Mouse (Mus musculus) heart, postnatal 0 days (tissue): Measurements from ENCODE around the gene Ror2. TPM values are rescaled to one million over a fixed set of nuclear protein-coding genes. Genes with fewer than 3 reads are reported as not detected.
A peak's percentile ranks its signal among the peaks of the same experiment; 100 is the strongest.

Source experiments
- ATAC-seq: fragments of 200-750 bp; cut with Nextera tagmentation; 2 replicates; pipeline ENCODE4 v1.8.0; 2017; ENCODE audit warnings: low read depth, moderate number of reproducible peaks, moderate library complexity; ENCODE audit not compliant: insufficient read depth
- DNase-seq: peaks from one replicate; pipeline ENCODE4 v3.0.0-alpha.2; 2016; ENCODE audit warnings: low spot score
- H3K27ac ChIP-seq: fragments of 300-500 bp; sonication (generic); 2 replicates; pipeline ENCODE4 v1.5.1; 2014; ENCODE audit warnings: low read depth, mild to moderate bottlenecking
- H3K27me3 ChIP-seq: fragments of 300-500 bp; sonication (generic); 2 replicates; pipeline ENCODE4 v1.6.1; 2014; ENCODE audit warnings: low read length, mixed read lengths; ENCODE audit not compliant: control insufficient read depth, insufficient read depth
- H3K36me3 ChIP-seq: fragments of 300-500 bp; sonication (generic); replicated peaks from 2 replicates; pipeline ENCODE4 v1.6.1; 2014; ENCODE audit warnings: low read length, mixed read lengths; ENCODE audit not compliant: control insufficient read depth, insufficient read depth
- H3K4me1 ChIP-seq: fragments of 300-500 bp; sonication (generic); 2 replicates; pipeline ENCODE4 v1.6.1; 2014; ENCODE audit warnings: antibody characterized with exemption; ENCODE audit not compliant: control insufficient read depth, insufficient read depth
- H3K4me2 ChIP-seq: fragments of 300-500 bp; sonication (generic); 2 replicates; pipeline ENCODE4 v1.6.1; 2014; ENCODE audit warnings: low read depth, mild to moderate bottlenecking, low read length, moderate library complexity
- H3K4me3 ChIP-seq: fragments of 300-500 bp; sonication (generic); 2 replicates; pipeline ENCODE4 v1.5.1; 2014; ENCODE audit warnings: low read depth, low read length
- H3K9ac ChIP-seq: fragments of 300-500 bp; sonication (generic); replicated peaks from 2 replicates; pipeline ENCODE4 v1.6.1; 2014; ENCODE audit warnings: low read depth, low read length, mixed read lengths
- H3K9me3 ChIP-seq: fragments of 300-500 bp; sonication (generic); replicated peaks from 2 replicates; pipeline ENCODE4 v1.6.1; 2016; ENCODE audit warnings: low read length; ENCODE audit not compliant: control insufficient read depth
- CTCF ChIP-seq: IDR thresholded peaks from 2 replicates; pipeline ENCODE4 v1.5.1; 2016; ENCODE audit warnings: antibody characterized with exemption, control low read depth, low read depth
- EP300 ChIP-seq: IDR thresholded peaks from 2 replicates; pipeline ENCODE4 v1.6.1; 2016; ENCODE audit warnings: antibody characterized with exemption, low read depth
- WGBS: fragments of 180-500 bp; shearing (Covaris S2); extraction: QIAGEN DNeasy Blood & Tissue Kit; methylation state at CpG from one replicate; pipeline ENCODE4 v1.1.7; 2014; 5-methylcytosine and 5-hydroxymethylcytosine counted together
- polyA plus RNA-seq: library from polyadenylated mRNA; unstranded; fragments of >200 nt; fragmentation: Nextera tagmentation; extraction: Ambion mirVana; gene quantifications from 2 replicates; pipeline ENCODE4 v1.2.1, GENCODE M21; 2015
- total RNA-seq: library from RNA; depleted of rRNA; stranded (reverse); fragments of >200 nt; gene quantifications from 2 replicates; pipeline ENCODE4 v1.2.3, GENCODE M21; 2014; ENCODE audit warnings: low replicate concordance

Gene Ror2
- total and polyA plus RNA-seq, 2 experiments from 2014 or later: 6.6 to 19.1 TPM

GRCm38 (mm10) chr13:53193713-53194112 lies 92.2 kb downstream of the Ror2 start:
- Histone ChIP-seq H3K36me3 (no peaks in the 10 kb centered on the region), H3K4me1 (peaks cover 16% of the 10 kb centered on the region), H3K27ac (no peak overlapping the region), H3K4me2 (no peak overlapping the region), H3K27me3 (no peaks in the 10 kb centered on the region), H3K9me3 (no peaks in the 10 kb centered on the region), H3K9ac (no peak overlapping the region), H3K4me3 (no peak overlapping the region)
- no peak for DNase-seq
- WGBS: 36% methylated on average over 6 of the region's 6 CpGs
- TF ChIP-seq CTCF (no peak), EP300 (no peak)
- peak; percentile 35; the same call in 1 of the 2 replicates for ATAC-seq

GRCm38 (mm10) chr13:53192286-53192685 lies 93.6 kb downstream of the Ror2 start:
- H3K4me1 ChIP-seq: peaks cover 16% of the 10 kb centered on the region
- H3K4me2 ChIP-seq: no peak overlapping the region
- 86% methylated on average over 6 of the region's 6 CpGs for WGBS
- DNase-seq (no peak), ATAC-seq (no peak)
- H3K9me3 ChIP-seq: no peaks in the 10 kb centered on the region
- no peak overlapping the region for H3K27ac ChIP-seq
- H3K9ac ChIP-seq: no peak overlapping the region
- no peak for TF ChIP-seq EP300
- TF ChIP-seq CTCF: no peak
- no peaks in the 10 kb centered on the region for H3K36me3 ChIP-seq
- H3K4me3 ChIP-seq: no peak overlapping the region
- no peaks in the 10 kb centered on the region for H3K27me3 ChIP-seq

GRCm38 (mm10) chr13:53191657-53192056 lies 94.3 kb downstream of the Ror2 start:
- H3K27me3 ChIP-seq: no peaks in the 10 kb centered on the region
- peaks cover 16% of the 10 kb centered on the region for H3K4me1 ChIP-seq
- no peak overlapping the region for H3K4me2 ChIP-seq
- no peak overlapping the region for H3K9ac ChIP-seq
- no peaks in the 10 kb centered on the region for H3K36me3 ChIP-seq
- ATAC-seq: no peak
- TF ChIP-seq CTCF: no peak
- TF ChIP-seq EP300: no peak
- WGBS: 53% methylated on average over 7 of the region's 7 CpGs
- no peak overlapping the region for H3K27ac ChIP-seq
- no peak for DNase-seq
- no peaks in the 10 kb centered on the region for H3K9me3 ChIP-seq
- H3K4me3 ChIP-seq: no peak overlapping the region

GRCm38 (mm10) chr13:53188935-53189334 lies 97.0 kb downstream of the Ror2 start:
- WGBS: 76% methylated on average over 10 of the region's 10 CpGs
- no peaks in the 10 kb centered on the region for H3K27me3 ChIP-seq
- H3K27ac ChIP-seq: no peak overlapping the region

GRCm38 (mm10) chr13:53184858-53185257 lies 101.1 kb downstream of the Ror2 start:
- DNase-seq (no peak), ATAC-seq (no peak)
- Histone ChIP-seq H3K4me3 (no peak overlapping the region), H3K27me3 (no peaks in the 10 kb centered on the region), H3K9ac (no peak overlapping the region), H3K4me1 (no peaks in the 10 kb centered on the region), H3K4me2 (no peak overlapping the region), H3K36me3 (no peaks in the 10 kb centered on the region), H3K9me3 (no peaks in the 10 kb centered on the region), H3K27ac (no peak overlapping the region)
- 92% methylated on average over 1 of the region's 1 CpGs for WGBS
- no peak for TF ChIP-seq EP300
- TF ChIP-seq CTCF: no peak

More at GRCm38 (mm10) chr13:53188935-53189334, 97.0 kb downstream of the Ror2 start:
- H3K4me1 ChIP-seq: peaks cover 6% of the 10 kb centered on the region; the same call in 1 of the 2 replicates
- no peak for ATAC-seq
- H3K4me2 ChIP-seq: no peak overlapping the region
- DNase-seq: no peak
- no peaks in the 10 kb centered on the region for H3K9me3 ChIP-seq
- no peak overlapping the region for H3K9ac ChIP-seq
- H3K36me3 ChIP-seq: no peaks in the 10 kb centered on the region
- TF ChIP-seq EP300 (no peak), CTCF (no peak)
- no peak overlapping the region for H3K4me3 ChIP-seq

GRCm38 (mm10) chr13:53184149-53184548 lies 101.8 kb downstream of the Ror2 start:
- no peaks in the 10 kb centered on the region for H3K27me3 ChIP-seq
- H3K9me3 ChIP-seq: no peaks in the 10 kb centered on the region
- no peak overlapping the region for H3K9ac ChIP-seq
- H3K4me2 ChIP-seq: no peak overlapping the region
- H3K4me1 ChIP-seq: no peaks in the 10 kb centered on the region
- no peaks in the 10 kb centered on the region for H3K36me3 ChIP-seq
- TF ChIP-seq CTCF (no peak), EP300 (no peak)
- no peak overlapping the region for H3K27ac ChIP-seq
- ATAC-seq (no peak), DNase-seq (no peak)
- WGBS: 80% methylated on average over 5 of the region's 5 CpGs
- H3K4me3 ChIP-seq: no peak overlapping the region
